Mouse (Mus musculus): ENCODE results near the gene Gm45140. TPM values are rescaled to one million over a fixed set of nuclear protein-coding genes. Genes with fewer than 3 reads are reported as not detected.

The Gm45140 gene
- total and polyA plus RNA-seq, 3 experiments, result 9.9 to 26.2 TPM; not detected in 1

DNA sequence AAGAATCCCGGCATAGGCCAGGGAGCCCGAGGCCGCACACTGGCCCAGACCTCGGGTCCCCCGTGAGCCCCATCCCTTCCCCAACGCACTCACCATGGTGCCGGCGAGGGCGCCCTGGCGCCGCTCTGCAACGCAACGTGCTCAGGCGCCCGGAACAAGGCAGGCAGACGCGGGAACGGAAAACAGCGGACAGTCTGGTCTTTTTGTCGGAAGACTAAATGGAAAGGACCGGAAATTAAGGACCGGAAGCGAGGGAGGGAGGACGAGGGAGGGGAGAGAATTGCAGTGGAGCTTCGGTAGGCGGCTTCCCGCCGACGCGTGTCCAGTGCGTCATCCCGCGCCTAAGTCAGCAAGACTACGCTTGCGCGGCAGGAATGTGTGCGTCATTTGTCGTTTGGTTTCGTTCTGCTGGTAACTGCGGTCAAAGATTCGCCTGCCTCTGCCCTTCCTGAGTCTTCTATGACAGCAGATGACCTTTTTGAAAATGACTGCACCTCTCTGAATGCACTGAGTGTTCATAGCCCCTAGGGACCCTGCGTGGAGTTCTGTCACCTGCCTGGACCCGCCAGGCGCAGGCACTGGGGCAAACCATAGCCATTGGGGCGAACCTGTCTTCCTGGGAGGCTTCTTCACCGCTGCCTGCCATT is 3.1 kb upstream of the Gm45140 start, which contains the start of gene Isy1 (continued):
- TF ChIP-seq RCOR1 (IDR thresholded peaks at IDR 0.05; ENCODE audit: low read depth, low read length) (no peak), GATA1 (IDR thresholded peaks at IDR 0.05; ENCODE audit: low read depth, low read length) (no peak), MAX (IDR thresholded peaks at IDR 0.05; ENCODE audit: low read length) (peak; percentile 92), SIN3A (IDR thresholded peaks at IDR 0.05; ENCODE audit: low read length) (peak; percentile 95), NRF1 (IDR thresholded peaks at IDR 0.05; ENCODE audit: insufficient read depth, low read depth, low read length, poor library complexity, severe bottlenecking) (peak; percentile 81), TAL1 (IDR thresholded peaks at IDR 0.05; ENCODE audit: low read length) (no peak), HCFC1 (IDR thresholded peaks at IDR 0.05; ENCODE audit: low read depth, low read length) (peak; percentile 94), GABPA (IDR thresholded peaks at IDR 0.05; ENCODE audit: low read depth, low read length) (no peak), POLR2A (IDR thresholded peaks at IDR 0.05; ENCODE audit: control insufficient read depth in 1 of 2, insufficient read depth in 1 of 2, low read depth in 1 of 2, low read length in 2 of 2, poor library complexity in 1 of 2) (peak; percentile 95 to 98), MEF2A (IDR thresholded peaks at IDR 0.05; ENCODE audit: extremely low read depth, insufficient replicate concordance, low read depth, low read length, poor library complexity, severe bottlenecking) (no peak), ETS1 (IDR thresholded peaks at IDR 0.05; ENCODE audit: low read depth, low read length) (peak; percentile 79), MYC (IDR thresholded peaks at IDR 0.05; ENCODE audit: low read depth, low read length) (peak; percentile 96), JUND (IDR thresholded peaks at IDR 0.05; ENCODE audit: low read depth, low read length) (no peak), ELF1 (IDR thresholded peaks at IDR 0.05; ENCODE audit: low read depth, low read length) (peak; percentile 85), NELFE (IDR thresholded peaks at IDR 0.05; ENCODE audit: low read depth, low read length) (peak; percentile 84), EP300 (IDR thresholded peaks at IDR 0.05; ENCODE audit: low read depth in 1 of 2, low read length in 2 of 2) (peak in 1 of 2 experiments; percentile 36; a peak in 1 of 4 replicates), BHLHE40 (IDR thresholded peaks at IDR 0.05; ENCODE audit: borderline replicate concordance, low read depth, low read length) (no peak), TBP (IDR thresholded peaks at IDR 0.05; ENCODE audit: low read depth, low read length) (peak; percentile 79), USF2 (IDR thresholded peaks at IDR 0.05; ENCODE audit: borderline replicate concordance in 1 of 2, insufficient read depth in 1 of 2, low read depth in 1 of 2, low read length in 2 of 2) (no peak), KAT2A (conservative IDR thresholded peaks at IDR 0.05; ENCODE audit: low read depth, low read length) (peak; percentile 70), CTCF (IDR thresholded peaks at IDR 0.05 in 2 of 3, conservative IDR thresholded peaks at IDR 0.05 in 1 of 3; ENCODE audit: control insufficient read depth in 1 of 3, insufficient read depth in 1 of 3, low read depth in 2 of 3, low read length in 3 of 3, poor library complexity in 1 of 3, severe bottlenecking in 1 of 3) (peak in 1 of 3 experiments; percentile 5; a peak in 1 of 6 replicates), MYB (IDR thresholded peaks at IDR 0.05; ENCODE audit: low read depth, low read length) (no peak)

- Histone ChIP-seq H3K27ac (ENCODE audit: control insufficient read depth, low read depth, low read length) (no peak overlapping the region), H3K4me3 (ENCODE audit: control insufficient read depth in 1 of 2, insufficient read depth in 1 of 2, low read depth in 2 of 2, low read length in 2 of 2) (no peak overlapping the region), H3K79me2 (ENCODE audit: control insufficient read depth, insufficient read depth, low read length, poor library complexity) (no peaks in the 10 kb centered on the region), H3K9ac (ENCODE audit: control insufficient read depth, low read depth, low read length, poor library complexity, severe bottlenecking) (no peak overlapping the region), H3K4me1 (ENCODE audit: control insufficient read depth in 1 of 2, insufficient read depth in 2 of 2, low read length in 2 of 2) (peaks cover 0 to 11% of the 10 kb centered on the region in 2 experiments; a peak in 2 of 4 replicates), H3K27me3 (ENCODE audit: control insufficient read depth in 1 of 2, insufficient read depth in 2 of 2, low read length in 2 of 2) (no peaks in the 10 kb centered on the region), H3K9me3 (replicated peaks; ENCODE audit: insufficient read depth, low read length) (no peaks in the 10 kb centered on the region), H3K36me3 (ENCODE audit: control insufficient read depth in 1 of 2, insufficient read depth in 2 of 2, low read length in 2 of 2) (peaks cover 9 to 18% of the 10 kb centered on the region in 2 experiments)
- TF ChIP-seq USF2 (IDR thresholded peaks at IDR 0.05; ENCODE audit: borderline replicate concordance in 1 of 2, insufficient read depth in 1 of 2, low read depth in 1 of 2, low read length in 2 of 2) (no peak), GABPA (IDR thresholded peaks at IDR 0.05; ENCODE audit: low read depth, low read length) (no peak), CTCF (IDR thresholded peaks at IDR 0.05 in 2 of 3, conservative IDR thresholded peaks at IDR 0.05 in 1 of 3; ENCODE audit: control insufficient read depth in 1 of 3, insufficient read depth in 1 of 3, low read depth in 2 of 3, low read length in 3 of 3, poor library complexity in 1 of 3, severe bottlenecking in 1 of 3) (no peak), ZNF384 (IDR thresholded peaks at IDR 0.05; ENCODE audit: low read depth, low read length) (no peak), ETS1 (IDR thresholded peaks at IDR 0.05; ENCODE audit: low read depth, low read length) (no peak), TBP (IDR thresholded peaks at IDR 0.05; ENCODE audit: low read depth, low read length) (no peak), RCOR1 (IDR thresholded peaks at IDR 0.05; ENCODE audit: low read depth, low read length) (no peak), MYC (IDR thresholded peaks at IDR 0.05; ENCODE audit: low read depth, low read length) (no peak), RAD21 (IDR thresholded peaks at IDR 0.05; ENCODE audit: low read depth, low read length) (no peak), MXI1 (IDR thresholded peaks at IDR 0.05; ENCODE audit: low read depth, low read length) (no peak), JUND (IDR thresholded peaks at IDR 0.05; ENCODE audit: low read depth, low read length) (no peak)
- no peak for DNase-seq (ENCODE audit: low read depth, low spot score)
Observed at GRCm38 (mm10) chr6:87820366-87820765, 15.2 kb downstream of the Gm45140 start.
